Mouse (Mus musculus) gastrocnemius, postnatal 4 days (tissue): ENCODE data around the gene Gm20388. TPM values are rescaled to one million over a fixed set of nuclear protein-coding genes. Genes with fewer than 3 reads are reported as not detected.
A peak's percentile ranks its signal among the peaks of the same experiment; 100 is the strongest.

Experiments
- DNase-seq, 2 experiments: peaks; one replicate each; pipeline ENCODE4 v3.0.0; 2021 to 2022; ENCODE audit warnings: low spot score in 2 of 2, mixed read lengths in 2 of 2
- total RNA-seq, 2 experiments: library from RNA; stranded (reverse); gene quantifications; 2 replicates each; pipeline ENCODE4 v1.2.3; 2021

Gene Gm20388
- total RNA-seq, 2 experiments from 2014 or later: 12.8 to 22.8 TPM

DNA sequence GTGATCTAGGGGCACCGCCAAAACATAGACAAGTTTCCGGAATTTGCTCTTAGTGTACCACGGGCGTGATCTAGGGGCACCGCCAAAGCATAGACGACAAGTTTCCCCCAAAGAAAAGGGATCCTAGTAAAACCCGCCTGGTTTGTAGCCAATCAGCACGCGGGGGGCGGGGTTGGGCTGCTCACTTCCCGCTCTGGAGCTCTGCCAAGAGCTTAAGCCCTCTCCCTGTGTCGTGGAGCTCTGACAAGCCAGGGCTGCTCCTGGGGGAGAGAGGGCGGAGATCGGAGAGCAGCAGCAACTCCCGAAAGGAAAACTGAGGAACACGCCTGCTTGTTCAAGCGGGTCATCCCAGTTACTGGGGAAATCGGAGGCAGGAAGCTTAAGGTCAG is 2037.1 kb downstream of the Gm20388 start:
- DNase-seq: peak; percentile 84 to 93

DNA sequence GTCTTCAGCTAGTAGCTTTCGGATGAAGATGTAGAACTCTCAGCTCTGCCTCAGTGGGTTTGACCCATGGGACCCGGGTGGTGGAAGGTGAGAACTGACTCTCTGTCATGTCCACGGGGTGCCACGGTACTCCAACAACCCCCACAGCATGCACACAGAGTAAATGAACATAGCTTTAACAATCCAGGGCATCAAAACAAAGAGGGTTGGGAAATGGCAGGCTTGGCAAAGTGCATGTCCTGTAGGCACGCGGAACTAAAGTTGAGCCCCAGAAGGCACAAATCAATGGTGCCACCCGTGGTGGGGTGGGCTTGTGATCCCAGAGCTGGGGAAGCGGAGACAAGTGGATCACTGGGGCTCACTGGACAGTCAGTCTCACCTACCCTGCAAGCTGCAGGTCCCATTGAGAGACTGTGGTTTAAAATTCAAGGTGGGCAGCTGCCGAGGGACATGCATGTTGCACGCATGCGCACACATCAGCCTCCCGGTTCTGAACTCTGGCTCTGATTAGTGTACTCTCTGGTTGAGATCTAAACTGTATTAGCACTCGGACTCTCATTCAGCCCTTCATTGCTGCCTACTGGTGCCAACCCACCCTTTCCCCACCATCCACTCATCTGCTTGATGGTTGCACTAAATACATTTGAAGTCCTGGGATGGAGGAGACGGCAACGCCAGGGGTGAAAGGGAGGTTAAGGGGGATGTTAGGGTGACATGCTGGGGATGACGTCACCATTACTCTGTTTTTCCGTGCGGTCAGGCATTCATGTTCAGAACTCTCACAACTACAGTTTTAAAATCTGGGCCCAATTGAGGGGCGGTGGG is 2037.9 kb downstream of the Gm20388 start:
- peak in 1 of 2 experiments; percentile 25 for DNase-seq

DNA sequence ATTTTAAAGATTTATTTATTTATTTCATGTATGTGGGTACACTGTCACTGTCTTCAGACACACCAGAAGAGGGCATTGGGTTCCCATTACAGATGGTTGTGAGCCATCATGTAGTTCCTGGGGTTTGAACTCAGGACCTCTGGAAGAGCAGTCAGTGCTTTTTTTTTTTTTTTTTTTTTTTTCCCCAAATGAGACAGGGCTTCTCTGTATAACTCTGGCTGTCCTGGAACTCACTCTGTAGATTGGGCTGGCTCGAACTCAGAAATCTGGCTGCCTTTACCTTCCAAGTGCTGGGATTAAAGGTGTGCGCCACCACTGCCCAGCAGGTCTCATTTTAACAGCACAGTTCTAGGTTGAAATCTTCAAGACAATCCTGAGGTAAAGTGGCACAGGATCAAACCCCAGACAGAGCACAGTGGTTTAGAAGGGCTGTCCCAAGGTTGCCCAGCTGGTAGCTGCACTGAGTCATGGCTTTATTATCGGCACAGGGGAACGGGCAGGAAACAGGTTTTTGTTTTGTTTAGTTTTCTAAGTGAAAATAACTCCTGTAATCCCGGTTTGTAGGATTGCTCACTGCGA is 2038.7 kb downstream of the Gm20388 start, which contains the start of gene Banp:
Gene Banp, plus strand, starts transcription at position 529 of the 579 bp plus-strand sequence.
- no peak for DNase-seq

DNA sequence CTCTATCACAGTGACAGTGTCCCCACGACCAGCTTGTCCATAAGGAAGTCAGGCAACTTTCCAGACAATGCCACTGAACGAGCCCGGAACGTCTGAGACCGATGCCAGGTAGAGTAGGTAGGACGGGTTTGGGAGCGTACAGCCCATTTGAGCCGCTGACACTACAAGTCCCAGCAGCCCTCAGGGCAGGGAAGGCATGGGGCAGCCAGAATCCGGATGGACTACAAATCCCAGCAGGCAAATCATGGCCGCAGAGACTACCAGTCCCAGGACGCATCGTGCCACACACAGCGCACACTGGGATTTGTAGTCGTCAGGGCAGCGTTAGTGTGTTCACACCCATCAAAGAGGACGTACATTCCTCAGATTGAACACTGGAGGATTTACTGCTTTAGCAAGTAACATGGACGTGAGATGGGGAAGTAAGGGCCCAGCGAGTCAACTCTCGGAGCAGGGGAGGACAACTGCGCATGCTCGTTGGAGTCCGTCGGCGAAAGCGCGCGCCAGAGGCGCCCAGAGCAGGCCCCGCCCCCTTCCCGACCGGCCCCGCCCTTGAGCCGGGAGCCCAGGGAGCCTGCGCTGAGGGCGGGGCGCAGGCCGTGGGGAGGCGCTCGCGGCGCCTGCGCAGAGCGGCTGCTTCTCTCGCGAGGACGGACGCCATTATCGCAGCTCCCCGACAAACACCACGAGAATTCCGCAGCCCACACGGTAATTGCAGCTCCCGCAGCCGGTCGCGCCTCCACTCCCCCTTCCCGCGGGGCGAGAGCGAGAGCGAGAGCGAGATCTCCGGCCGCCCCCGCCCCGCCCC is 2039.5 kb downstream of the Gm20388 start:
- peak; percentile 98 to 99 for DNase-seq

DNA sequence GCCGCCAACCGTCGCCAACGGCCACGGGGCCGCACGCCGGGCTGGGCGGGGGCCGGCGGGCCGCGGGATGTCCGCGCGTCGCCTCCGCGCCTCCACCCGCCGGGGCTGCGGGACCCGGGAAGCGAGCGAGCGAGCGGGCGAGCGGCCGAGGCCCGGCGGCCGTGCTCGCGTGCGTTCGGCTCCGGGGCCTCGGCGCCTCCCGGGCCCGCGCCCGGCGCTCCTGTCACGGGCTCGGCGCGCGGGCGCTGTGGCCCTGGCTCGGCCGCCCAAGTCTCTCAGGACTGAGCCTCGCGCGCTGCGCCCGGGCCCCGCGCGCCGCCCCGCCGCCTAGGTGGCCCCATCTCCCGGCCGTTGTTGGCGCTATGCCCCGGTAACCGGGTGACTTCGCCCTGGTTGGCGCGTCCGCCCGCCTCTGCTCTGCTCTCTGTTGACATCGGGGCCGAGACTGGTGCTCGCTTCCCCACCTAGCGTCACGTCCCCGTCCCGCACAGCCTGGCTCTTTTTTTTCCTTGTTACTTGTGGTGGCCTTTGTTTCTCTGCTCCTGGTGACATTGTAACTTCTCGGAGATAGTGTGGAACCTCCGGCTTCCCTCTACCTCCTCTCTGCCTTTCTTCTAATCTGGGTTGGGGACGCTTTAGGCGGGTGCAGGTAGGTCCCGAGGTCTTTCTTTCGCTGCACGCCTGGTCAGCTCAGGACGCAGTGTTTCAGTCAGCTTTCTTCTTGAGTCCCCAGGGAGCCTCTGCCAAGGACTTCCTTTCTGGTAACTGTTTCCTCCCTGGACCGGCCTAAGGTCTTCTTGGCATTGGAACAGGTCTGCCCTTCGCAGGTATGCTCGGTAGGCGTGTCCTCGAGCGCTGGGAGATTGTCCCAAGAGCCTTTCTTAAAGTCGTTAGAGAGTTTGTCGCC is 2040.4 kb downstream of the Gm20388 start:
- DNase-seq: peak; percentile 70 to 80

DNA sequence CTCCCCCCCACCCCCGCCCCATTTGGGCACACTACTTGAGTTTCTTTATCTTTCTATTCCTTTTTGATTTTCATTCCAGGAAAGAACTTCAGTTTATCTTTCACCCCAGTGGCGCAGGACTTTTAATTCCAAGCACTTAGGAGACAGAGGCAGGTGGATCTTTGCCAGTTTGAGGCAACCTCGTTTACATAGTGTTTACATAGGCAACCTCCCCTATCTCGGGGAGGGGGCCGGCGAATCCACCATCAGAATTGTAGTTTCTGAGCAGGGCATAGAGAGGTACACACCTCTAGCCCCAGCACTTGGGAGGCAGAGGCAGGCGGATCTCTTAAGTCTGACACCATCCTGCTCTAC is 2041.0 kb downstream of the Gm20388 start:
- DNase-seq: no peak

DNA sequence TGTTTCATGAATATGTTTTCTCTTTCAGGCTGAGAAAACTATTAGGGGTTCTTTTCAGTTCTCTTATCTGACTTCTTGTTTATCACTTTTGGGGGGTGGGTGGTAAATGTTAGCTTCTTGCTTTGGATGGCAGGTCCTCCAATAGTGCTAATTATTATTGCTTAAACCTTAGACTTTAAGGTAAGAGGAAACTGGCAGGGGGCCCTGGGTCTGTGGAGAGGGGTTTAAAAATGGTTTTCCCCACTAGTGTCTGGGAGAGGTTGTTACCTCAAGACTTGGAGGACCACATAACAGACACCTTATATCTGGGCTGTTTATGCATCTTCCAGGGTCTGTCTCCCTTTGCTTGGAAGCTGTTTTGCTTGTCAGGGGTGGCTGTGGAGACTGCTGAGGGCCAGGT is 2041.5 kb downstream of the Gm20388 start:
- no peak for DNase-seq

DNA sequence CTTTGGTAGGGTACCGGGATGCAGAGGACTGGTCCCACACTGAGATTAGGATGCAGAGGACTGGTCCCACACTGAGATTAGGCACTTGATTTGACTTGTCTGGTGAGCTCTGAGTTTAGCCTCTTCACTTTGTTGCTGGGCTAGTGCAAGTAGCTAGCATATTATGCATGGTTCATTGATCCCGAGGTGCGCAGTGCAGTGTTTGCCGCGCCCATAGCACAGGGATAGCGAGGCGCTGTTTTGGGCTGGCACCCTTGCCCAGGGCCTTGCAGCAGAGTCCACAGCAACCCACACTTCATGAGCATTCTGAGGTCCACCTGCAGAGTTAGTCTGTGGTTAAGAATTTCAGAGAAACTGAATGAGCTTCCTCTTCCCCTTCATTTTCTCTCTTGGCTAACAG is 2042.2 kb downstream of the Gm20388 start:
- DNase-seq: no peak

DNA sequence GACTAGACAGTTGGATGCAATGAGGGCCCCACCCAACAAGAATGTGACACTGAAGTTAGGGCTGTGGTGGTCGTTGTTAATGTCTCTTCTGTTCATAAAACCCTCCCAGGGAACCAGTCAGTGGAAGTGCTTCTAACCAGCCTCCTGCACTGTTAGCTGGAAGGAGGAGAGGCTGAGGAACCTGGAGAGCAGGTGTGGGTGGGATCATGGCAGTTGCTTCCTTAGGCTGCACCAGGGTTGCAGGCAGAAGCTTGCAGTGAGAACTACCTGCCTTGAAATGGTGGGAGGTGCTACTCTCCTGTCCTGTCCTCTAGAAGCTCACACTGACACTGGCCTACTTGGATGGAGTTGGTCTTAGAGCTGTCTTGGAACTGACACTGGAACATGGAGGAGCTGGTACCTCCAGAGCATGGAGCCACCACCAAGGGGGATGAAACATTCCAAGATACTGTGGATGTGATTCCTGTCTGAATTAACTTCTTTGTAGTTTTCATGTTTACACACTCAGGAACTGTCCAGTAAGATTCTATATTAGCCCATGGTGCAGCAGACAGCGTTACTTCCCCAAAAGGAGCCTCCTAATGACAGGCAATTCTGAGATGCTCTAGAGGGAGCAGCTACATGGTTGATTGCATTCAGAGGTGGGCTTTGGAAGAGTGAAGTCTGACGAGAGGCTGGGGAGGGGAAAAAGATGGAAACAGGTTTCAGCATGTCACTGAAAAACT is 2043.3 kb downstream of the Gm20388 start:
- DNase-seq: no peak

DNA sequence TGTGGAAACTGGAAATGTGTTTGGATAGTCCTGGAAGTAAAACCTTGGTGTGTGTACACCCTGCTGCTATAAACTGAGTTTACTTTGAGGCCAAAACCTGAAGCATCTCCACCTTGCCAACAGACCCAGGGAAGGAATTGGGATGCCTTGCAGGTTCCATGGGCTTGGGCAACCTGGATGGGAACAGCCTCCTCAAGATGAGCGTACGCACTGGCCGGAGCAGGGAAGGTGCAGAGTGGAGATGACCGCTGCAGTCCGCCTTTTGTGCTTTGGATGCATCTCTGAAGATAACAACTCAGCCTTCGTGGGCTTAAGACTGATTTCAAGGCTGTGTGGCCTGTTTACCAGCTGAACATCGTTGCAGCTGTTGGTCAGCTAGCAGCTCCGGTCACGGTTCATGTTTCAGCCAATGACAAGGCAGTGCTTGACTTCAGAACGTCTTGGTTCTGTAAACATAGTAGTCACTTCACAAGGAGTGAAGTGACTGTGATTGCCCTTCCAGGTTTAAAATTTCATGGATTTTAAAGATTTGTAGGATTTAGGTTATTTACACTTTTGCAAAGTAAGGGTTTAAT is 2044.4 kb downstream of the Gm20388 start:
- no peak for DNase-seq

DNA sequence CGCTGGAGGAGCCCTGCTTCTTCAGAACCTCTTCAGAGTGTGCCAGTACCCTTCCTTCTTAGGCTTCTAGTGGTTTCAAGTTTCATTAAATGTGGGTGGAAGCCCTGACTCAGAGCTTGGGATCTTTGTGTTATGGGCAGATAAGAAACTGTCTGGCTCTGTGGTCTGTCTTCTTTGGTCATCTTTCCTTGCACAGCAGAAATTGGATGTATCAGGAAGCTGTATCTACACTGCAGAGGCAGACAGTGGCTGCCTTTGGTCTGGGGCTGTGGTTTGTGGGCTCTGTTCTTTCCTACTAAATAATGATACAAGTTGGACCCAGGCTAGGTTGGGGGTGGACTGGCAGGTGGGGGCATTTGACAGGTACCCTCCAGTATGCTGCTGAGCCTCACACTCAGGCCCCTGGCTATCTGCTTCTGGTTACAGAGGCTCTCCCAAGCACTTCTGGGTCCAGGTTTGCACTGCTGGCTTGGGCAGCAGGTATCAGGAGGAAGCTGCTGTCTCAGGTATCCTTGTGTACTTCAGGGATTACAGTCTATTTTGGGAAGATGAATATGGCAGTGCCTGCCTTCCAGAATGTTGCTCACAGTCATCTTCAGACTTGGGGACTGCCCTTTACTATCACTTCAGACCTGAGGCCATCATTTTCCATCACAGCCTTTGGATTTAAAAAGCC is 2045.3 kb downstream of the Gm20388 start:
- DNase-seq: no peak

DNA sequence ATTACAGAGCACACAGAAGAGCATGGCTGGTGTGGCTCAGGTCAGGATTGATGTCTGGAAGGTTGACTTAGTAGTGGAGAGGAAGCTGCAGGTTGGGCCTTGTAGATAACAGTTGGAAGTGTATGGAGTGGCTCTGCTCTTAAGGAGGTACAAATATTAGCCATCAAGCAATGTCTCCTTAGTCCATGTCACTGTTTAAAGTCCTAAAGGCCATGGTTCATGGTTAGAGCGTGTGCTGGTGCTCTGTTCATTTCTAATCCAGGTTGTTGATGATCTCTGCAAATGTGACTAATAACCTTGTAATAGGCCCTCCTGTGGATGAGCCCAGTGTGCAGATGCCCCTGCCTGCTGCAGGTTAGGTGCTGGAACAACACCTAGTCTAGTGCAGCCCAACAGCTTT is 2047.8 kb downstream of the Gm20388 start:
- DNase-seq: no peak

DNA sequence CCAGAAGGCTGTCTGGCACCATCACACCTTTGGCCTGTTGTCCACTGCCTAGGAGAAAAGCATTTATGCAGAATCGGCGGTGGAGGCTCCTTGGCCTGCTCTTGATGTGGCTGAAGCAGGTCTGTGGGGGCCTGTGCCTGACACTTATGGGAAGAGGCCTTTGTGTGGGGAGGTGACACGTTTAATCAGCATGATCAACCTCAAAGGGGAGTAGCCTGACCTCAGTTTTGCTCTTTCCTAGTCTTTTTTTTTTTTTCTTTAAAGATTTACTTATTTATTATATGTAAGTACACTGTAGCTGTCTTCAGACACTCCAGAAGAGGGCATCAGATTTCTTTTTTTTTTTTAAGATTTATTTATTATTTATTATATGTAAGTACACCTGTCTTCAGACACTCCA is 2052.3 kb downstream of the Gm20388 start:
- no peak for DNase-seq

DNA sequence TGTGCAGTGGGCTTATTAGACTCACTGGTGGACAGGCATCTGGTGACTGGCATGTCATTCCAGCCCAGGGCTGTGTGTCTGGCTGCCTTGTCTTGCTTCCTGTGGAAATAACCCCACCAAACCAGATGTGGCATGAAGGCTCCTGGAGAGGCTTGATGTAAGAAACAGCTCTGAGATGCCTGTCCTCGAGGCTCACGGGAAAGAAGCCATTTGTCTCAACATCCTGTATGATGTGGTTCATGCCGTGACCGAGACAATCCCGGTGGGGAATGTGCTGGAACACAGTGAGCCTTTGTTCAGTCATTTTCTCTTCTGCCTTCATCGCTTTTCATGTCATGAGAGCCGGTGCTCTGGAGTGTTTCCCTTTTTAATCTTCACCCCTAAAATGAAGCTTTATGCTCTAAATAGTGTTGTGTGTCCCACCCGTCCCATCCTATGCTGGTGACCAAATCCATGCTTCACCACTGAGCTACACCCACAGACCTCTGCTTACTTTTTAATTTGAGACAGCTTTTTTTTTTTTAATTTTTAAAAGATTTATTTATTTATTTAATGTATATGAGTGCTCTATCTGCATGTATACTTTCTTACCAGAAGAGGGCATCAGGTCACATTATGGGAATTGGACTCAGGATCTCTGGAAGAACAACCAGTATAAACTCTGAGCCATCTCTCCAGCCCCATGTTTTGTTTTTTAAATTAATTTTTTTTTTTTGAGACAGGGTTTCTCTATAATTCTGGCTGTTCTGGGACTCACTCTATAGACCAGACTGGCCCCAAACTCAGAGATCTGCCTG is 2054.3 kb downstream of the Gm20388 start:
- DNase-seq: peak in 1 of 2 experiments; percentile 26

DNA sequence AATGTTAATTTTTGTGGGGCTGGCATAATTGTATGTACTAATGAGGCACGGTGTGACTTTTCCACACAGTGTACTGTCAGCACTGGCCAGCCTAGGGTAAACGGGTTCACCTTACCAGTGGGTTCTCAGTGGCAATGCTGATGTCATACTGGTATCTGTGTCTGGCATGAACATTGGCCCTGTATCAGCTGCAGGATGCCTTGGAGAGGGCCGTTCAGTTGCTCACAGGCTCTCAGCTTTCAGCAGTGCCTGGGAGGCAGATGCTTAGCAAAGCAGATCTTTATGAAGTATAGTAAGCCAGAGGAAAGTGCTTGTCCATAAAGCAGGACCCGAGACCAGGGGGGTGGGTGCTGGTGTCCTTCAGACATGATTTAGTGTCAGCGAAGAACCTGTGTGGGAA is 2055.5 kb downstream of the Gm20388 start:
- DNase-seq: no peak

DNA sequence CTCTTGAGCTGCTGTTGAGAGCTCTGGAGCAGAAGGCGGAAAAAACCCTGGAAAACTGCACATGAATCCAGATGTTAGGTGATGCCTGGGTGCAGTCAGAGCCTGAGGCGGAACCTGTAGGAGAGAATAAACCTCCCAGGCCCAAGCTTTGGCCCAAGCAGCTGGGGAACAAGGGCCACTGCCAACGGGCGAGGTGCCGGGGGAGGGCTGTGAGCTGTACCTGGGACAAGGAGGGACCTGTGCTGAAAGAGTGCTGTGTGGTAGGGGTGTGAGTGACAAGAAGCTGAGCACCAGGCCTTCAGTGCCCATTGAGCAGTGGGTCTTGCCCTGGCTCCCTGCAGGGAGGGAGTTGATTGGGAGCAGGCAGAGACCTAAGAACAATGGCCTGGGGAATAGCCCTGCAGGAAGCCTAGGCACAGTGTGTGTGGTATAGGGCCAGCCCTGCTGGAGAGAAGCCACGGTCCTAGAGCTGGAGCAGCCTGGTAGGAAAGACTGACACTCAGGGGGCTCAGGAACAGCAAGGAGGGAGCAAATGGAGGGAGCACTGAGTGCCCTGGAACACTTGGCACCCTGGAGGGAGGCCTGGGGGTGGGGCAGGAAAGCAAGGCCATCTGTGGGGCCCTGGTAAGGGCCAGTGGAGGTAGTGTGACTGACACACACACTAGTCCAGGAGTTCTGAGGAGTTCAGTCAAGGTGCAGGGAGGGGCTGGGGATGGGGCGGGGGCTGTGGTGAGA is 2056.2 kb downstream of the Gm20388 start:
- DNase-seq: peak in 1 of 2 experiments; percentile 24

DNA sequence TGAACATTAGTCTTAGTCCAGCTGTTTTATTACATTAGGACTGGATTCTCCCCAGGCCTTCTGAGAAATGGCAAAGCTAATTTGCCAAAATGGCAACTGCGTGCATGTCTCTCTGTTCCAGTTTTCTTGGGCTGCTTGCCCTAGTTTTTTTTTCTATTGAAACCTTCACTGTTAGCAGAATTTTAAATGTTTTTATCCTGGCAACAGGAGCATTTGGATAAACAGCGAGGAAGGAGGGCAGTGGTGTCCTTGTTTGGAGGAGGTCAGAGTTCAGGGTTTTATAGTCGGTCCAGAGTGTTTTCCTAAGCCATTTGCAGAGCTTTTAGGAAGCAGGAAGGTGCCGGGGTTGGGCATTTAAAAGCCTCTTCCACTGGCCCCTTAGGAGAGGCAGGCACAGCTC is 2057.3 kb downstream of the Gm20388 start:
- no peak for DNase-seq

DNA sequence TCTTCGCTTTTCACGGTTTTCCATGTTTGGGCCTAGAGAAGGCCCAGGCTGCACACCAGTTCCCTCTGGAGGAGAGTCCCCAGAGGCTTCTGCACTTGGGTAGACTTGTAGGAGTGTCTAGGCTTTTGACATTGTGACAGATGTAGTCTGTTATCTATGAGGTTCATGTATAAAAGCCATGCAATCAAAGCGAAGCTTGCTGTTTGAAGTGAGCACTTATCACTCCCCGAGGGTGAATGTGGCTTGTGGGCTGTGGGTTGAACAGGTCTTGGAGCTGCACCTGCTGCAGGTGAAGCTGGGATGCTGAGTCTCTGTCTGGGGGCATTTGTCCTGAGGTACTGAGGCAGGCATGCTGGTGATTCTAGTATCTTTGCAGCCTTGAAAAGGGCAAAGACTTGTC is 2057.9 kb downstream of the Gm20388 start:
- DNase-seq: no peak
